Mouse (Mus musculus) heart, adult 8-10 months (tissue): ENCODE measurements around the gene Inpp4a. TPM values are rescaled to one million over a fixed set of nuclear protein-coding genes. Genes with fewer than 3 reads are reported as not detected.

Experiments
- DNase-seq: peaks from one replicate; pipeline ENCODE4 v3.0.0; 2022; ENCODE audit warnings: low spot score
- total RNA-seq, 4 experiments: library from RNA; stranded (reverse); gene quantifications; 2 replicates each; pipeline ENCODE4 v1.2.4; 2022

The Inpp4a gene
- total RNA-seq, 4 experiments from 2014 or later, result 19.2 to 24.3 (median 22.6) TPM

DNA sequence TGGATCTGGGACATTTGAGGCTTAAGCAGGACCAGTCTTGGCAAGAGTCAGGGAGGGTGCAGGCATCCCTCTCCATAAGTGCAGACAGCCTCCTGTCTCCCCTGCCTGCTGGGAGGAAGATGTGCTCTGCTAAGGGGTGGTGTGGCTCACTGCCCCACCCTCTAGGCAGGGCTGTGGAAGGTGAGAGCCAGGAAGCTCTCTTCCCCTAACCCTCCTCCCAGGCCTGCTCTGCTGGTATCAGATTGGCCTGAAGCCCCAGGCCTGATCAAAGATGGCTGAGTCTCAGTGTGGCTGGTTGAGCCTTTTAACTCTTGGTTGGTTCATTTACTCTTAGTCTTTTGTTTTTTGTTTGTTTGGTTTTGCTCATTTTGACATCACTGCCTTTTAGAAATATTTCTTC is 110.0 kb downstream of the Inpp4a start:
- DNase-seq, result no peak

DNA sequence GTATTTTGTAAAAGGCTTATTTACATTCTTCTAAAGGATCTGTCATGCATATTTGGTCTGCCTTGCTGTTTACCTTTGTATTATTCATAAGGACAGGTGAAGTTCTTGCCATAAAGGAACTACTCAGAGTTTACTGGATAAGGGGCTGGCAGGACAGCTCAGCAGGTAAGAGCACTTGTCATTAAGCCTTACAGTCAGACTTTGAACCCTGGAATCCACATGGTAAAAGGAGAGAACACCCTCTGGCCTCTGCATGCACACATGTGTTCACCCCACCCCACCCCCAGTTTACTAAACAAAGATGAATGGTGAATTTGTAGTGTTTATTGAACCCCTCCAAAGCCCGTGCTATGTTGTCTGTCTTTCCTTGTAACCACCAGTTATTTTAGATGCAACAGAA is 115.7 kb downstream of the Inpp4a start:
- DNase-seq, result no peak

DNA sequence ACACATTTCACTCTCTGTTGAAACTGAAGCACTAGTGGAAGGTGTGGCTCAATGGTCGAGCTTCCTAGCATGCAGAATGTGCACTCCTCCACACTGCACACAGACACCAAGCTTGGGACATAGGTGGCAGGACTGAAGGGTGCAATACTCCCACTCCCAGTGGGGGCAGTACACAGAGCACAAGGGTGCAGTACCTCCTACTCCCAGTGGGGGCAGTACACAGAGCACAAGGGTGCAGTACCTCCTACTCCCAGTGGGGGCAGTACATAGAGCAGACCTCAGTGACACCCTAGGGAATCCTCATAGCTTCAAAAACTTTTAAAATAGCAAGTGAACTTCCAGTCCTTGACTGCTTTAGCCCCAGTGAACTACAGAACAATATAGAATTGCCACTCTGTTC is 119.8 kb downstream of the Inpp4a start:
- DNase-seq, result peak; percentile 44

DNA sequence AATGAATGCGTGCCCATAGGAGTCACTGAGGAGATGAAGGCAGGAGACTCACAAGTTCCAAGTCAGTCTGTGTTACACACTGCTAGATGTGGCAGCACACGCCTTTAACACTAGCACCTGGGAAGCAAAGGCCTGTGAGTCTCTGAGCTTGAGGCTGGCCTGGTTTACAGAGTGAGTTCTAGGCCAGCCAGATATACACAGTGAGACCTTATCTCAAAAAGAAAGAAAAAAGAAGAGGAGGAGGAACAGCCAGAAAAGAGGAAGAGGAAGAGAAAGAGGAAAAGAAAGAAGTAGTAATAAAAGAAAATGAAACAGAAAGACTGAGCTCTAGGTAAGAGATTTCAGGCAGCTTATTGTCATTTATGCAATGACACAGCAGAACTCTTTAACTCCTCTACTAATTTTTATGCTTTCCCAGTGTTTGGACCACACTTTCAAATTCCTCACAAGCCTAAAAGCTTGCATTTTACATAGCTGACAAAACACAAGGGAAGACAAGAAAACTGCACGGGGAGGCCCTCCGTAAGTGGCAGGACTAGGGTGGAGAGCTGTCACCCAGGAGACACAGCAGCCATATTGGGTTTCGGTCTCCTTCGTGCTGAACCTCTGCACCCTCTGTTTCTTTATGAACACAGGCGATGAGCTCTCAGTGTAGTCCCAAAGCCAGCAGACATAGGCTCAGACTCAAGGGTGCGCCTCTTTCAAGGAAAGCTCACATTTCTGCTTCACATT is 127.6 kb downstream of the Inpp4a start:
- DNase-seq, result no peak

DNA sequence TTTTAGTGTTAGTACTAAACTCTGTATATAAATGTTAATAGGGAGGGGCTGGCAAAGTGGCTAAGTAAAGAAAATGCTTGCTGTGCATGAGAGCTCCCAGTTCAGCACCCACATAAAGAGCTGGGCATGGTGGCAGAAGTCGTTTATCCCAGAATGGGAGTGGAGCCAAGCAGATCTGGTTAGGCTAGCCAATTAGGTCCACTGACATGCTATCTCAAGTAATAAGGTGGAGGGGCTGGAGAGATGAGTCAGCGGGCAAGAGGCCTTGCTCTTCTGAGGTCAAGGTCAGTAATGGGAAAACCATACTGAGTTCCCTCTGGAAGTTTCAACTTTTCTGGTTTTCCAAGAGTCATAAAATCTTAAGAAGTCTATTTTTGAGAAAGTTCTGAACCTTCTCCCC is 129.2 kb downstream of the Inpp4a start:
- DNase-seq, result no peak

DNA sequence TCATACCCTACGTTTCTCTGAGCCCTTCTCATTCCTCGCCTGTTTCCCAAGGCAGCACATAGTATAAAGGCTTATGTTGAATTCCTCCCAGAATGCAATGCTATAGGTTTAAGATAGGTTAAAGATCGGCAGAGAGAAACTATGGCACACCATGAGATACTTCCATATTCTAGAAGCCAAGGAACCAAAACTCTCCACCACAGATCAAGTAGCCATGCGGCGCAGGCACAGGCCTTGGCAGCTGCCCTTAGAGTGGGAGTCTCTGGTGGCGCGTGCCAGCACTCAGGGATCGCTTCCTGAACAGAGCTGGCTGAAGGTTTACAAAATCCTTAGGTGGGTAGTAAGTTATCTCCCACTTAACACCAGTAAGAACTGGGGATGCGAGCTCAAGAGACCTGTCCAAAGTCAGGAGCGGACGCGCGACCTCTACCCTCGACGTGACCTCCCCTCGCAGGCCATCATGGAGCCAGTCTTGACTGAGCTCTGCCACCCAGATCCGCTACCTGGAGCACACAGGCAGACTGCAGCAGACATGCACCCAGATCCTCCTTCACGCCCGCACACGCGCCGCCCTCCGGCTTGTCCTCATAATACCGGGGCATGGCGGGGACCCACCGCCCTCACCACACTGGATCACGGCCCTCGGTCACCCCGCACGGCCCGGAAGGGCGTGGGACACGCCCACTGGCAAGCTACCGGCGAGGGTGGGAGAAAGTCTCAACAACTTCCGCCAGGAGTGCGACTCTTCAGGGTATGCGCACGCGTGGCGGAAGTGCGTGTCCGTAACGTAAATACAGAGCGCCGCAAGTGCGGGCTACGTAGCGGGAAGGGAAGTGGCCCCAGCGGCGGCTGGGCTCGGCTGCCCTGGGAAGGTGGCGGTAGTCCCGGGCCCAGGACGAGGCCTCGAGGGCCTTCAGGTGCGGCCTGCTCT is 130.0 kb downstream of the Inpp4a start, which contains the start of the genes Coa5 and Unc50:
Coa5 (minus strand) TSS at position 738 of the 931 bp plus-strand sequence.
Unc50 (plus strand) TSS at position 774 of the 931 bp plus-strand sequence.
- peak; percentile 97 for DNase-seq

DNA sequence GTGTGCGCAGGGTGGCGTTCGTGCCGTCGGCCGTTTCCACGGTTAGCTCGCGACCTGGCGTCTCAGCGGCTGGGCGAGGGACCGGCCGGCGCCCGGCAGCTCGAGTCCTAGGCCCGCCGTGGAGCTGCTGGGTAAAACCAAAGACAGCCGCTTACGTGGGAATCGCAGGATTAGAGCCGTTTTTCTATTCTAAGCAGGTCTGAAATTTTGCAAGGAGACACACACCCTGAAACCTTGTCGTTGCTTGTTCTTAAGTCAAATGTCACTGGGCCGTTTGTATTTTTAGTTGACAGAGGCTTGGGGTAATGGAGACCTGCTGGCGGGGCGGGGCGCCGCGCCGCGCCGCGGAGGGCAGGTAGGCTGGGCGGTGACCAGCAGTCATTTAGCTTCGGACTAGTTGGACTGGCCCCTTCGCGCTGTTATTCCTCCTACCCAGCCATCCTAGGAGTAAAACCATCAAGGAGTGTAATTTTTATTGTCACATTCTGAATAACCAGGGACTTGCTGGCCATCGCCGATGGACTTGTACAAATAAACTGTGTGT is 130.7 kb downstream of the Inpp4a start:
- DNase-seq, result no peak

DNA sequence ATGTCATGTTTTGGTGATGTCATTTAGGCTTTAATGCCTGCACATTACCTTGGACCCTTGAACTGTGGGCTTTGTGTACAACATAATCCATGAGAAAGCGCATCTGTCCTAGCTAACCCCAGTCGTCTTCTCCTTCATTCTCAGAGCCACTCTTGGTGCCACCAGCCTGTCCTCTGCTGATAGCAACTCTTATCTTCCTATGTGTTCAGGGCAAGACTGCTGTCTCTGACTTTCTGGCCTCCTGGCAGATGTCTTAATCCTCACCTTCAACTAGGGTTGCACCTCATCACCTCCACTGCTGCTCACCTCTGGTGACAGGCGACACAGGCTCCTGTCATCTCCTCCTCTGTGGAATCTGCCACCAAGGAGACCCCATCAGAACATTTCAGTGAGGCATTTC is 136.8 kb downstream of the Inpp4a start:
- no peak for DNase-seq

DNA sequence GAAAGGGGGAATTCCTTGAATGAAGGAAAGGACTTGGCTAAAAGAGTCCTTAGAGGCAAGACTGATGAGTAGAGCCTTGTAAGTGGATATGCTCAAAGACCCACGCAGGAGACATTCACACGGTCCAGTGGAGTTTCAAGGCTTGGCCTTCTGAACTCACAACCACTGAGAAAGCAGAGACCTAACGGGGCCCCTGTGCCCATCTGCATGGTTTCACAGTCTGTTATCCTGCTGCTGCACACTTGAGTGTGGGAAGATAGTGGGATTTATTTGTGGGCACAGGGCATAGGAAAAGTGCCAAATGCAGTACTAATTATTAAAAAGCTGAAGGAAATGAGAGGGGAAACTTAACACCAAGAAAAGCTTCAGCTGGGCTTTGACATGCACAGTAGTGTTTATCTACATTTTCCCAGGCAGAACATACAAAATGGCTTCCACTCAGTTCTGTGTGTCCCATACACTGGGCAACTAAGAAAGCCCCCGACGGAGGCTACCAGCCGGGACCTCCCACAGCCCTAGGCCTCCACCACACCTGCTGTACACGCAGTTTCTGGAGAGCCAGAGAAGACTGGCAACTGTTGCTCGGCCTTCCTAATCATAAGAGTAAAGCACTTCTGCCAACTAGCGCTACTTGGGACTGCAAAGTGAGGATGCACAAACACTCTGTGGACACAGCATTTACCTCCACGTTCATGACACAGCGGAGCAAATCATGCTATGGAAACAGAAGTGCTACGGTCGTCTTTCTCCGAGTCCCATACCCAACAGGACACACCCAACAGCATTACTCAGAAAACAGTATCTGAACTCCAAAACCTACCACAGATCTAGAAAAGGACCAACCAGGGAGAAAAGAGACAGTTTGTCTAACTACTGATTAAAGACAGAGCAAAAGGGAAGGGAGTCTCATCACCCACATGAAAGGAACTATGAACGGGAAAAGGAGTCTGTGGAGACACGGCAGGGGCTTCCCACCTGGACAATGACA is 143.5 kb downstream of the Inpp4a start:
- no peak for DNase-seq

DNA sequence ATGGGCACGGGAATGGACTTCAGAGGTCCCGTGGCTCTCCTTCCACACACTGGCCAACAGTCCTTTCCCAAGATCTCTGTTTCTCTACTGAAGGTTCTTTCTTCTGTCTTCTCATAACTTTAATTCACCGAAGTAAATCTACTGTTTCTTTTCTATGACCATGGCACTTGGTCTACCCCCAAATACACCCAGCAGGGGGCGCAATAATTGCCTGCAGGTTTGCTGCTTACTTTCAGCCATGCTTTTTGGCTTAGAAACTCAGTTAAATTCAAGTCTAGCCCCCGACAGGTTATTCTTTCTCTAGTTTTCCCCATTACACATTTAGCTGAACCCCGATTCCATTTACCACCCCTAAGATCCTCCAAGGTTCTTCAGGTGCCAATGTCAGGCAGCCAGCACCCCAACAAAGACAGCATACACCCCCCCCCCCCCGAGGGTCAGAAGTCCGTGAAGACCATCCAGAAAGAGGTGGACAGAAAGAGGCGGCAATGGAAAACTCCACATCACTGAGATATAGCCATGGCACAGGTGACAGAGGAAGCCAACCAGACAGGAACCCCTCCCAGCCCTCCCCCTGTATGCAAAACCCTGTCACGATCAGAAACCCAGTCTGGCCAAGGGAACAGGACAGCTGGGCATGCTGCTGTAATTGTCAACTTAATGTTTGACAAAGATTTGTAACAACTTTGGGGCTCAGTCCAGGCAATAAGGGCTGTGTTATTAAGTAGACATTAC is 148.9 kb downstream of the Inpp4a start:
- DNase-seq, result peak; percentile 46

DNA sequence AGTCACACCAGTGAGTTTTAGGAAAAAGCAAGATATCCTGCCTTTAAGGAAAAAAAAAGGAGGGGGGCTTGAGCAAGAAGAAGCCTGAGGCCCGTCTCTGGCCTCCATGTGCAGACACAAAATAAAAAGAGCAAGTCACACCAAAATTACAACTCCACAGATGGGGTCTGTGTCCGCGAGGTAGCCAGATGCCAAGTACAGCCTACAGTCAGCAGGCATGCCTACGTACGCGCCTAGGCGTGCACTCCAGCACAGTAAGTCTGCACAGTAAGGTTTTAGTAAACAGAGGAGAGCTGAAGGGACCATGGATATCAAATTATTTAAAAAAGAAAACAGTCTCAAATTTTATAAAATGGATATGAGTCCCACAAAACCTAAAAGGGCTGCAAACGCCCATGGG is 151.6 kb downstream of the Inpp4a start:
- no peak for DNase-seq

DNA sequence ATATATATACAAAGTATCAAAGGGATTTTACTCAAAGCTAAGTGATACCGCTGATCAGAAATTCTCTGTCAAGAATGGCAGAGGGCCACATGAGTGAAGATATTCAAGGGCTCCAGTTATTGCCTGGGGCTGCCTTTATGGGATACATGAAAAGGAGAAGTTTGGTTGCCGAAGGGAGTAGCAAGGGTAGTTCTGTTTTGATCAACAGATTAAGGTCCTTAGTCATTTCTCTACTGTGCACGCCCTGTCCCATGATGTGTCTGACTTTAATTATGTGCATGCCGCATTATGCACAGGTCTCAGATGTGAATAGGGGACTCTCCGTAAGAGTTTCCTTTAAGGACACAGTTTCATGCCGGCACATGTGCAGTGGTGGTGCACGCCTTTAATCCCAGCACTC is 157.9 kb downstream of the Inpp4a start:
- no peak for DNase-seq

Other genes starting within 250 kb of the Inpp4a start
- 1 to 10 TPM; 1.9 to 2.6 (median 2.3) TPM for gene Cnga3, start 85.4 kb upstream of the Inpp4a start, total RNA-seq
- gene Coa5, start 130.2 kb downstream of the Inpp4a start, total RNA-seq, result 100 to 1,000 TPM in 3 of 4 experiments, 10 to 100 TPM in 1; 99.9 to 124 (median 112) TPM
- gene Unc50, start 130.3 kb downstream of the Inpp4a start, total RNA-seq, result 10 to 100 TPM; 24.8 to 29.3 (median 28.3) TPM
- gene Mgat4a, start 241.2 kb downstream of the Inpp4a start, total RNA-seq, result 10 to 100 TPM in 2 of 4 experiments, 1 to 10 TPM in 2; 7.6 to 10.6 (median 9.4) TPM